Mouse (Mus musculus) thymus, adult 2 months (tissue): Measurements from ENCODE around the gene B3galt4. TPM values are rescaled to one million over a fixed set of nuclear protein-coding genes. Genes with fewer than 3 reads are reported as not detected.

ENCODE experiments used
- DNase-seq: peaks from one replicate; pipeline ENCODE4 v3.0.0; 2021
- H3K27ac ChIP-seq: fragments of 200-500 bp; 2 replicates; pipeline ENCODE4 v1.5.1; 2012; ENCODE audit warnings: low read length, control low read depth; ENCODE audit not compliant: control insufficient read depth, insufficient read depth
- H3K27me3 ChIP-seq: fragments of 200-500 bp; 2 replicates; pipeline ENCODE4 v1.6.1; 2012; ENCODE audit warnings: mild to moderate bottlenecking, low read length, moderate library complexity, mixed read lengths; ENCODE audit not compliant: control insufficient read depth, insufficient read depth
- H3K36me3 ChIP-seq: fragments of 200-500 bp; 2 replicates; pipeline ENCODE4 v1.6.1; 2012; ENCODE audit warnings: mild to moderate bottlenecking, low read length, moderate library complexity; ENCODE audit not compliant: control insufficient read depth, insufficient read depth
- H3K4me1 ChIP-seq: fragments of 200-500 bp; replicated peaks from 2 replicates; pipeline ENCODE4 v1.6.1; 2012; ENCODE audit warnings: low read length; ENCODE audit not compliant: control insufficient read depth, insufficient read depth
- H3K4me3 ChIP-seq: fragments of 200-500 bp; 2 replicates; pipeline ENCODE4 v1.5.1; 2012; ENCODE audit warnings: mild to moderate bottlenecking, low read length, control low read depth, moderate library complexity; ENCODE audit not compliant: control insufficient read depth, insufficient read depth
- CTCF ChIP-seq: fragments of 200-500 bp; IDR thresholded peaks from 2 replicates; pipeline ENCODE4 v1.5.1; 2012; ENCODE audit warnings: mild to moderate bottlenecking, control low read depth, low read length, moderate library complexity, borderline replicate concordance; ENCODE audit not compliant: control insufficient read depth, poor library complexity, insufficient read depth; ENCODE audit errors: extremely low read depth
- POLR2A ChIP-seq: fragments of 200-500 bp; IDR thresholded peaks from 2 replicates; pipeline ENCODE4 v1.6.1; 2012; ENCODE audit warnings: mild to moderate bottlenecking, low read length, control low read depth, moderate library complexity; ENCODE audit not compliant: control insufficient read depth, poor library complexity, insufficient read depth; ENCODE audit errors: extremely low read depth
- WGBS: fragments of 180-500 bp; shearing (Covaris S2); methylation state at CpG from one replicate; pipeline ENCODE4 v1.1.7; 2018; 5-methylcytosine and 5-hydroxymethylcytosine counted together
- polyA plus RNA-seq: library from polyadenylated mRNA; depleted of rRNA; stranded (reverse); fragments of >200 nt; gene quantifications from 2 replicates; pipeline ENCODE4 v1.2.3, GENCODE M21; 2012

The B3galt4 gene
- polyA plus RNA-seq, 1 experiment = 25.8 TPM

- Histone ChIP-seq H3K36me3 (peaks cover 22% of the 10 kb centered on the region), H3K27me3 (no peaks in the 10 kb centered on the region), H3K27ac (no peak overlapping the region), H3K4me1 (no peaks in the 10 kb centered on the region), H3K4me3 (no peak overlapping the region)
- no peak for DNase-seq
- WGBS = 97% methylated on average over 16 of the region's 16 CpGs
- TF ChIP-seq CTCF (no peak), POLR2A (no peak)
These were observed 14.7 kb upstream of the B3galt4 start for GRCm38 (mm10) chr17:33965846-33966550.

GRCm38 (mm10) chr17:33965082-33965845 lies 14.0 kb upstream of the B3galt4 start:
- Histone ChIP-seq H3K36me3 (peaks cover 30% of the 10 kb centered on the region), H3K4me3 (no peak overlapping the region), H3K27ac (no peak overlapping the region), H3K27me3 (no peaks in the 10 kb centered on the region), H3K4me1 (no peaks in the 10 kb centered on the region)
- TF ChIP-seq POLR2A (no peak), CTCF (no peak)
- DNase-seq = no peak
- 96% methylated on average over 17 of the region's 17 CpGs for WGBS

GRCm38 (mm10) chr17:33962876-33963275 lies 11.6 kb upstream of the B3galt4 start:
- Histone ChIP-seq H3K36me3 (peaks cover 41% of the 10 kb centered on the region), H3K4me3 (no peak overlapping the region), H3K4me1 (no peaks in the 10 kb centered on the region), H3K27ac (no peak overlapping the region), H3K27me3 (no peaks in the 10 kb centered on the region)
- WGBS = 97% methylated on average over 7 of the region's 7 CpGs
- no peak for TF ChIP-seq CTCF
- no peak for TF ChIP-seq POLR2A
- DNase-seq = no peak

GRCm38 (mm10) chr17:33959948-33960347 lies 8.7 kb upstream of the B3galt4 start:
- Histone ChIP-seq H3K4me3 (no peak overlapping the region), H3K4me1 (no peaks in the 10 kb centered on the region), H3K27ac (no peak overlapping the region), H3K27me3 (no peaks in the 10 kb centered on the region), H3K36me3 (peaks cover 30% of the 10 kb centered on the region)
- WGBS = 98% methylated on average over 15 of the region's 15 CpGs
- TF ChIP-seq CTCF (no peak), POLR2A (no peak)
- no peak for DNase-seq

- Histone ChIP-seq H3K27ac (no peak overlapping the region), H3K4me1 (peaks cover 7% of the 10 kb centered on the region), H3K27me3 (no peaks in the 10 kb centered on the region), H3K36me3 (peaks cover 29% of the 10 kb centered on the region), H3K4me3 (no peak overlapping the region)
- TF ChIP-seq POLR2A = no peak
- no peak for TF ChIP-seq CTCF
- WGBS = 97% methylated on average over 13 of the region's 13 CpGs
- DNase-seq = no peak
These were observed 7.8 kb upstream of the B3galt4 start for GRCm38 (mm10) chr17:33959135-33959534.

GRCm38 (mm10) chr17:33958451-33958850 lies 7.2 kb upstream of the B3galt4 start:
- 98% methylated on average over 11 of the region's 11 CpGs for WGBS
- no peak overlapping the region for H3K4me3 ChIP-seq
- peaks cover 8% of the 10 kb centered on the region for H3K4me1 ChIP-seq
- TF ChIP-seq POLR2A (no peak), CTCF (no peak)
- no peak overlapping the region for H3K27ac ChIP-seq
- DNase-seq = peak; percentile 1
- peaks cover 29% of the 10 kb centered on the region for H3K36me3 ChIP-seq
- no peaks in the 10 kb centered on the region for H3K27me3 ChIP-seq
